8 mouse cellular contexts compared by ENCODE assay signal in the genomic region with DNA sequence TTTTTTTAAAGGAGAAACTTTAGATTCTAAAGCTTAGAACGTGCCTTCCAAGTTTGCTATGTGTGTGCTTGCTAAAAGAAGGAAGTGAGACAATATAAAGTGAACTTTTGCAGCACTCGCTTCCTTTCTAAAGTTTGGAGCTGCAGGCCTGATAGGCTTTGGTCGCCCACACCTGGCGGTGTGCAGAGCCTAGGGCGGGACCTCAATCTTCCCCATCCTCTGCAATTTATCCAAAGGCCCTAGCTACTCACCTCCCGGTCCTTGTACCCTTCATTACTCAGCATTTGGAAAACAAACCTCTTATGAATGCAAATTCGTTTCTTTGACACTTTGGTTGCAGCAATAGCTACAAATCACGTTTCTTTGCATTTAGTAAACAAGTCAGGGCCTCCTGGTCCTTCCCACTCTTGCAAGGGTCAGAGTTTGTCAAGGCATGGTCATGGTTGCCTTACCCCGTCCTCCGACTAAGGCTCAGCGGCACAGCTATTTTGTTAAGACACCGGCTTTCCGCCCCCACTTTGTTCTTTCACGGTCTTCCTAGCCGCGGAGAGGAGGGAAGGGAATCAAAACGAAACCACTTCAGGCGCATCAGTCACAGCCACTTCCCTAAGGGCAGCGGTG.
DNase-seq lines count a peak whose midpoint lies in the region; ATAC-seq lines count a peak whose summit lies in the region.

No protein-coding gene starts in this region.

- no peak for ATAC-seq in megakaryocyte, adult 5-6 weeks (ENCODE audit: poor library complexity, severe bottlenecking)

- peak overlapping the region; percentile 69; the same call in 1 of the 2 replicates for H3K27ac ChIP-seq in heart, embryonic 10.5 days
- H3K27ac ChIP-seq in midbrain, embryonic 10.5 days (replicated peaks): no peak overlapping the region

- H3K4me3 ChIP-seq in megakaryocyte, embryonic 14.5 days (replicated peaks): peak overlapping the region; percentile 98
- peak overlapping the region; percentile 90 for H3K4me3 ChIP-seq in heart, embryonic 10.5 days
- H3K4me3 ChIP-seq in midbrain, embryonic 10.5 days: peak overlapping the region; percentile 88

- peak; percentile 47 for DNase-seq in brain, adult 2 months (ENCODE audit: low read depth, low spot score)
- DNase-seq in heart, embryonic 10.5 days (ENCODE audit: low spot score): peak; percentile 74
- peak; percentile 40 for DNase-seq in kidney, postnatal 10 days
- no peak for DNase-seq in midbrain, embryonic 10.5 days (ENCODE audit: low spot score)
- peak; percentile 60 for DNase-seq in thymus, postnatal 14 days
- no peak for DNase-seq in cerebellum, postnatal 14 days

- no peaks in the 10 kb centered on the region for H3K9me3 ChIP-seq in megakaryocyte, embryonic 14.5 days
- H3K9me3 ChIP-seq in heart, embryonic 10.5 days: no peaks in the 10 kb centered on the region
- no peaks in the 10 kb centered on the region for H3K9me3 ChIP-seq in midbrain, embryonic 10.5 days (replicated peaks)

- peaks cover 63% of the 10 kb centered on the region for H3K4me1 ChIP-seq in megakaryocyte, embryonic 14.5 days
- peaks cover 53% of the 10 kb centered on the region for H3K4me1 ChIP-seq in heart, embryonic 10.5 days
- peaks cover 65% of the 10 kb centered on the region for H3K4me1 ChIP-seq in midbrain, embryonic 10.5 days

- 5% methylated on average over 19 of the region's 19 CpGs for WGBS in heart, embryonic 10.5 days
- under 1% methylated on average over 19 of the region's 19 CpGs for WGBS in midbrain, embryonic 10.5 days

- H3K36me3 ChIP-seq in megakaryocyte, embryonic 14.5 days (replicated peaks; ENCODE audit: low read length): no peaks in the 10 kb centered on the region
- no peaks in the 10 kb centered on the region for H3K36me3 ChIP-seq in heart, embryonic 10.5 days
- H3K36me3 ChIP-seq in midbrain, embryonic 10.5 days: no peaks in the 10 kb centered on the region

- H3K27me3 ChIP-seq in megakaryocyte, embryonic 14.5 days (replicated peaks): peaks cover 37% of the 10 kb centered on the region
- H3K27me3 ChIP-seq in heart, embryonic 10.5 days (ENCODE audit: insufficient read depth, poor library complexity, severe bottlenecking): peaks cover 47% of the 10 kb centered on the region
- H3K27me3 ChIP-seq in midbrain, embryonic 10.5 days (ENCODE audit: low read depth, poor library complexity, severe bottlenecking): peaks cover 71% of the 10 kb centered on the region

Comparison
In these comparisons a context has a peak if more than half of its experiments do, and no peak if none do; other contexts are left out.
1. DNase-seq: peak in brain, adult 2 months (single experiment), heart, embryonic 10.5 days (single experiment), kidney, postnatal 10 days (single experiment) and thymus, postnatal 14 days (single experiment); none in midbrain, embryonic 10.5 days (single experiment) and cerebellum, postnatal 14 days (0 of 2).
2. Peak in every context shown above with its lines, with median percentiles within 50 percentile points of each other: H3K4me3 ChIP-seq.